Mouse (Mus musculus): ENCODE measurements at regions not wholly inside any gene's neighbourhood (a gene's known extent, or its start where the extent isn't known, plus 50 kb on each side); places are given as distances from the start of the nearest gene placed in this dataset.

GRCm38 (mm10) chr5:74776081-74776480 lies 73.4 kb upstream of the Lnx1 start:
- no peak for TF ChIP-seq CTCF (IDR thresholded peaks at IDR 0.05; ENCODE audit: borderline replicate concordance, insufficient read depth, low read length)
- TF ChIP-seq POLR2A (IDR thresholded peaks at IDR 0.05; ENCODE audit: low read depth, low read length), result no peak

Data from embryonic fibroblast, embryonic 13.5 days (primary cell).